Mouse (Mus musculus): ENCODE results near the gene Pla2g12b. TPM values are rescaled to one million over a fixed set of nuclear protein-coding genes. Genes with fewer than 3 reads are reported as not detected.

Gene Pla2g12b
- not detected in 2 replicates for polyA plus RNA-seq (2016; fragmentation: Nextera tagmentation; extraction: Ambion mirVana)

GRCm38 (mm10) chr10:59402899-59403792, at the start of gene Pla2g12b:
TSS of gene Pla2g12b (plus strand) at chr10:59403660.
- Histone ChIP-seq H3K4me3 (replicated peaks) (no peak within 1 kb of the TSS), H3K4me1 (no peaks in the 10 kb centered on the region), H3K9ac (no peak within 1 kb of the TSS), H3K27ac (no peak within 1 kb of the TSS), H3K9me3 (no peaks in the 10 kb centered on the region), H3K27me3 (no peaks in the 10 kb centered on the region), H3K4me2 (no peak within 1 kb of the TSS), H3K36me3 (replicated peaks) (no peaks in the 10 kb centered on the region)
- 84% methylated on average over 21 of the region's 21 CpGs for whole genome bisulfite sequencing
- ATAC-seq (ENCODE audit: low FRiP score) = no peak

GRCm38 (mm10) chr10:59354120-59354519, 49.3 kb upstream of the Pla2g12b start:
- H3K9ac ChIP-seq = no peak overlapping the region
- H3K4me3 ChIP-seq (replicated peaks) = no peak overlapping the region
- H3K4me2 ChIP-seq = no peak overlapping the region
- no peaks in the 10 kb centered on the region for H3K9me3 ChIP-seq
- H3K4me1 ChIP-seq = no peaks in the 10 kb centered on the region
- H3K36me3 ChIP-seq (replicated peaks) = peaks cover 37% of the 10 kb centered on the region
- no peak for ATAC-seq (ENCODE audit: low FRiP score)
- no peak overlapping the region for H3K27ac ChIP-seq
- WGBS = 36% methylated on average over 12 of the region's 12 CpGs
- H3K27me3 ChIP-seq = no peaks in the 10 kb centered on the region

- Histone ChIP-seq H3K9ac (no peak overlapping the region), H3K36me3 (replicated peaks) (peaks cover 36% of the 10 kb centered on the region), H3K4me2 (no peak overlapping the region), H3K27me3 (no peaks in the 10 kb centered on the region), H3K27ac (no peak overlapping the region), H3K9me3 (no peaks in the 10 kb centered on the region), H3K4me3 (replicated peaks) (no peak overlapping the region), H3K4me1 (no peaks in the 10 kb centered on the region)
- ATAC-seq (ENCODE audit: low FRiP score) = no peak
- WGBS = 87% methylated on average over 8 of the region's 8 CpGs
These were observed 48.4 kb upstream of the Pla2g12b start for GRCm38 (mm10) chr10:59355020-59355419.

- Histone ChIP-seq H3K27ac (no peak overlapping the region), H3K4me2 (no peak overlapping the region), H3K4me3 (replicated peaks) (no peak overlapping the region), H3K9ac (no peak overlapping the region), H3K4me1 (no peaks in the 10 kb centered on the region), H3K27me3 (no peaks in the 10 kb centered on the region), H3K36me3 (replicated peaks) (peaks cover 37% of the 10 kb centered on the region), H3K9me3 (no peaks in the 10 kb centered on the region)
- no peak for ATAC-seq (ENCODE audit: low FRiP score)
- 95% methylated on average over 4 of the region's 4 CpGs for WGBS
These were observed 44.7 kb upstream of the Pla2g12b start for GRCm38 (mm10) chr10:59358744-59359143.

GRCm38 (mm10) chr10:59363208-59363607, 40.3 kb upstream of the Pla2g12b start:
- 89% methylated on average over 2 of the region's 2 CpGs for WGBS
- no peak overlapping the region for H3K27ac ChIP-seq
- H3K4me3 ChIP-seq (replicated peaks) = no peak overlapping the region
- H3K4me2 ChIP-seq = no peak overlapping the region
- H3K9me3 ChIP-seq = no peaks in the 10 kb centered on the region
- H3K4me1 ChIP-seq = no peaks in the 10 kb centered on the region
- peaks cover 53% of the 10 kb centered on the region for H3K36me3 ChIP-seq (replicated peaks)
- no peak overlapping the region for H3K9ac ChIP-seq
- no peak for ATAC-seq (ENCODE audit: low FRiP score)
- H3K27me3 ChIP-seq = no peaks in the 10 kb centered on the region

- ATAC-seq (ENCODE audit: low FRiP score) = no peak
- no peak overlapping the region for H3K9ac ChIP-seq
- H3K4me1 ChIP-seq = no peaks in the 10 kb centered on the region
- H3K27ac ChIP-seq = no peak overlapping the region
- H3K4me3 ChIP-seq (replicated peaks) = no peak overlapping the region
- WGBS = 92% methylated on average over 3 of the region's 3 CpGs
- H3K36me3 ChIP-seq (replicated peaks) = peaks cover 63% of the 10 kb centered on the region
- no peaks in the 10 kb centered on the region for H3K9me3 ChIP-seq
- H3K4me2 ChIP-seq = no peak overlapping the region
- no peaks in the 10 kb centered on the region for H3K27me3 ChIP-seq
These were observed 38.9 kb upstream of the Pla2g12b start for GRCm38 (mm10) chr10:59364551-59364950.

GRCm38 (mm10) chr10:59365804-59366589, 37.5 kb upstream of the Pla2g12b start:
- no peaks in the 10 kb centered on the region for H3K4me1 ChIP-seq
- 82% methylated on average over 5 of the region's 5 CpGs for WGBS
- ATAC-seq (ENCODE audit: low FRiP score) = no peak
- no peak overlapping the region for H3K4me3 ChIP-seq (replicated peaks)
- no peak overlapping the region for H3K4me2 ChIP-seq
- peaks cover 72% of the 10 kb centered on the region for H3K36me3 ChIP-seq (replicated peaks)
- no peaks in the 10 kb centered on the region for H3K27me3 ChIP-seq
- H3K27ac ChIP-seq = no peak overlapping the region
- no peaks in the 10 kb centered on the region for H3K9me3 ChIP-seq
- H3K9ac ChIP-seq = no peak overlapping the region

GRCm38 (mm10) chr10:59366746-59367145, 36.7 kb upstream of the Pla2g12b start:
- no peak overlapping the region for H3K27ac ChIP-seq
- H3K36me3 ChIP-seq (replicated peaks) = peaks cover 71% of the 10 kb centered on the region
- no peaks in the 10 kb centered on the region for H3K27me3 ChIP-seq
- H3K4me3 ChIP-seq (replicated peaks) = no peak overlapping the region
- H3K4me2 ChIP-seq = no peak overlapping the region
- H3K9ac ChIP-seq = no peak overlapping the region
- H3K9me3 ChIP-seq = no peaks in the 10 kb centered on the region
- WGBS = 97% methylated on average over 4 of the region's 4 CpGs
- no peak for ATAC-seq (ENCODE audit: low FRiP score)
- no peaks in the 10 kb centered on the region for H3K4me1 ChIP-seq

GRCm38 (mm10) chr10:59367206-59367605, 36.3 kb upstream of the Pla2g12b start:
- H3K4me3 ChIP-seq (replicated peaks) = no peak overlapping the region
- H3K4me1 ChIP-seq = no peaks in the 10 kb centered on the region
- no peaks in the 10 kb centered on the region for H3K9me3 ChIP-seq
- 88% methylated on average over 4 of the region's 4 CpGs for WGBS
- no peaks in the 10 kb centered on the region for H3K27me3 ChIP-seq
- no peak overlapping the region for H3K27ac ChIP-seq
- no peak overlapping the region for H3K9ac ChIP-seq
- no peak for ATAC-seq (ENCODE audit: low FRiP score)
- no peak overlapping the region for H3K4me2 ChIP-seq
- peaks cover 66% of the 10 kb centered on the region for H3K36me3 ChIP-seq (replicated peaks)

- no peaks in the 10 kb centered on the region for H3K4me1 ChIP-seq
- no peak overlapping the region for H3K4me3 ChIP-seq (replicated peaks)
- no peak for ATAC-seq (ENCODE audit: low FRiP score)
- H3K9ac ChIP-seq = no peak overlapping the region
- H3K4me2 ChIP-seq = no peak overlapping the region
- H3K36me3 ChIP-seq (replicated peaks) = peaks cover 58% of the 10 kb centered on the region
- no peaks in the 10 kb centered on the region for H3K9me3 ChIP-seq
- no peak overlapping the region for H3K27ac ChIP-seq
- WGBS = 91% methylated on average over 8 of the region's 8 CpGs
- H3K27me3 ChIP-seq = no peaks in the 10 kb centered on the region
These were observed 34.7 kb upstream of the Pla2g12b start for GRCm38 (mm10) chr10:59368729-59369128.

GRCm38 (mm10) chr10:59369426-59369825, 34.0 kb upstream of the Pla2g12b start:
- 95% methylated on average over 9 of the region's 9 CpGs for WGBS
- Histone ChIP-seq H3K36me3 (replicated peaks) (peaks cover 58% of the 10 kb centered on the region), H3K4me1 (no peaks in the 10 kb centered on the region), H3K9ac (no peak overlapping the region), H3K27ac (no peak overlapping the region), H3K27me3 (no peaks in the 10 kb centered on the region), H3K9me3 (no peaks in the 10 kb centered on the region), H3K4me2 (no peak overlapping the region), H3K4me3 (replicated peaks) (no peak overlapping the region)
- no peak for ATAC-seq (ENCODE audit: low FRiP score)

- Histone ChIP-seq H3K9me3 (no peaks in the 10 kb centered on the region), H3K27ac (no peak overlapping the region), H3K27me3 (no peaks in the 10 kb centered on the region), H3K4me1 (no peaks in the 10 kb centered on the region), H3K36me3 (replicated peaks) (peaks cover 17% of the 10 kb centered on the region; the same call in 1 of the 2 replicates), H3K4me3 (replicated peaks) (no peak overlapping the region), H3K4me2 (no peak overlapping the region), H3K9ac (no peak overlapping the region)
- ATAC-seq (ENCODE audit: low FRiP score) = no peak
- 93% methylated on average over 10 of the region's 10 CpGs for WGBS
These were observed 25.6 kb upstream of the Pla2g12b start for GRCm38 (mm10) chr10:59377906-59378305.
